Mouse (Mus musculus): Measurements from ENCODE around the gene Nbea.

The Nbea gene

DNA sequence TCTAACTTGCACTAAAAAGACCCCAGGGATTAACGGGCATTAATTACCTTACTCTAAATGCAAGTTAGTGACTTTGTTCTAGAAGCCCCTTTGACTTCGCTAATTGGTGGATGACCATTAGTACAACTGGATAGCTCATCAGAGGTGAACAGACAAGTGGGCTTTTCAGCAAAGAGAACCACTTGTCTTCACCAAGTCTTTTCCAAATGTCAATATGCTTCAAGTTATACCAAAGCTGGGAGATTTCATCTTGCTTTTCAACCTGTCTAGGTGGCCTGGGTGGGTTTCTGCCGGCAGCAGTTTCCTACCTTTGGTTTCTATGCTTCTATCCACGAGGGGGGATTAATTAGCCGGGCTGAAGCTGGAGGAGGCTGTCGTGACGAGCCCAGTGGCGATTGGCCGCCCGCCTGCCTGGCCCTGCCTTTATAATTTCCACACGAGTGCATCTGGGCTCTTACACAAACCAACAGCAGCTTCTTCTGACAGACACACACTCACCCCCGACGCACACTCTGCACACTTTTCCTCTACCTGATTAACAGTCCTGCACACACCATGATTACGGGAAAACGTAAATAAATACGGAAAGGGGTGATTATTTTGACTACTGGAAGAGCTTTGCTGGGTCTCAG is 401.3 kb downstream of the Nbea start, which contains the start of gene Mab21l1:
TSS of gene Mab21l1 (plus strand) at position 455 of the 632 bp plus-strand sequence.
- DNase-seq = peak in 1 of 2 experiments; percentile 11

DNA sequence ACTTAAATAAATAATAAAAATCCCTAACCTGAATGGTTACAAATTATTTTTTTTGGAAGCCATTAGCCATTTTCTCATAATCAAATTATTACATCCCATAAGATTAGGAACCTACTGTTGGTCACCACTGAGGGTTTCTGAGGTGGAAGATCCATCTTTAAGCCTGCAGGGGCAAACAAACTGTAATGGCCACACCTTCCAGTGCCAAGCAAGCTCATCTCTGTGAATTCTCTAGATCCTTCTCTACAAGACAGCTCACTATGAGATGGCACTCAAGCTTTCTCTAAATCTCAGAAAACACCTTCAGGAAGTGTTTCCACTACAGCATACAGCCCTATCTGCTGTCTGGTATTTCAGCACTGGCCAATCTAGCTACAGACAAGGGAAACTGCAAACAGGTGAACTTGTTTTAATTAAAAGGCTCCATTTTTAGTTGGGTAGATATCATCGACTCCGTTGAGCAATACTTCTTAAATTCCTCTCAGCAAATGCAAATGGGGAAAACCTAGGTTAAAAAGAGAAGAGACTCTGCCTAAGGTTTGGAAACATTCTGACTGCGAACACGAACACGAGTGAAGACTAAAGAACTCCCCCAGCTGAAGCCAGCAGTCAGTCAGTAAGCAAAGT is 402.0 kb downstream of the Nbea start:
- no peak for DNase-seq

DNA sequence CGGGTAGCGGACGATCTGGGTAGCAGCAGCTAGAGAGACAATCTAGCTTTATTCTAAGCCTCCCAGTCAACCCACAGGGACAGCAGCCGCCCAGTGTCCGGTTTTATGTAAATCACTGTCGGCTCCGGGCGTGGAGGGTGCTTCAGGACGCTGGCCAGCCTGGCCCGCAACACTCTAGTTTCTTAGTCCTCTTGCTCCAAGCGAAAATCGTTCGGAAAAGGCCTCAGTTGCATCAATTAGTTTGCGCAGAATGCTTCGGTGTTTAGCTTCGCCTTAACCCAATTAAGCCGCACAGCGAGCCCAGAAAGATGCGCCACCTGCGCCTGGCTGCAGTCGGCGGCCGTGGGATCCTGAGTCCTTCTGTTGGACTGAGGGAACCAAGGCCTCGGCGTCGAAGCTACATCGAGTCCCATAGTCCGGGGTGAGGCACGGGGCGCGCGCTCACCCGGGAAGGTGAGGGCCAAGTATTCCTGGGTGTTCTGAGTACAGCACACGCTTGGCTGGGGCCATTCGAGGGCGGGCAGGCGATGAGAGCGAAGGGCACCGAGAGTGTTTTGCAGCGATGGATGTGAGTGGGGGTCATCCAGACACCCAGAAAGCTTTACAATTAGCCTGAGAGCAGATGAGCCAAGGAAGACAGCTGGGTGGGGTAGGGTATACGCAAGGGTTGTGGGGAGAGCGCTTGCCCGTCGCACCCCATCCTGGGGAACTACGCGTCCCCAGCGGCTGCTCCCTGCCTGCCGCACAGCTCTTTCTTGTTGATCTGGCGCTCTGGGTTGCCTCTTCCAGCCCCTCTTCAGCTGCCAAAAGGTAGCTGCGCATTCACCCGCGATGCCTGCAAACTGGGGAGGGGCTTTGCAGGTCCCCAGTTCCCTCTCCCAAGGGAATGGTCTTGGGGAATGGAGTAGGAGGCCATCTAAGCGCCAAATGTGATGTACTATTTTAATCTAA is 403.1 kb downstream of the Nbea start:
- DNase-seq = no peak

DNA sequence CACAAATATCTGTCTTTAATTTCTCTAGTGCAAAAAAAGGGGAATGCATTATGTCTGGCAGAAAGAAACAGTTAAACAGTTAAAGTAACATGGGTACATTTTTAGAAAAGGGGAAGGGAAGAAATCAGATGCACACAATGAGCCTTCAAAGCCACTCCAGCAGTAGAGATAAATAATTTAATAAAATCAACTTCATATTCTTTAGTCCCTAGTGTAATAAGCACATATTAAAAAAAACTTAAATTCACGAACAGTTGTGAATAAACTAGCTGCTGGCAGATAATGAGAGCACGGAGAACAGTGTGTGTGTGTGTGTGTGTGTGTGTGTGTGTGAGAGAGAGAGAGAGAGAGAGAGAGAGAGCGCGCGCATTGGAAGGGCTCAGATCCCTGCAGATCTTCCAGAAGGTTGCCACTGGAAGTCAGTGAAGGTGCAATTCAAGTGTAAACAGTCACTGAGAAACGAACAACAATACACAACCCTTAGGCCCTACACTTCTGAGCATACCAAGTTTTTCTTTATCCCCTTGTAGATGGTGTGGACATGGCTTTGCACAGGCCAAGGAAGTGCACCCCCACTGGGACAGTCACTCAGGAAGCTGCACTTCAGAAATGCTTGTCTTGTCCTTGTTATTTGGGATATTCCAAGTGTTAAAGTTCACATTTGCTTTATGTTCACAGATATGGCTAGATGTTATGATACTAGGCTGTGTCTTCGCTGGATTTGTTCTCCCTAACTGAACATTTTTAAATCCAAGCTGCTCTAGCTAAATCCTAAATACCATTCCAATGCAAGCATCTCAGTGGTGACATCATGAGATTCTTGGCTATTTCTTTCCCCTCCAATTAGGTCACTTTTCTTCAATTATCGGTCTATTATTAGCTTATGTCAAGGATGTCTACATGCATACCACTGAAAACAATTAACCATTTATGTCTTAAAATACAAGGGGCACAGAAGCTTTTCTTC is 404.5 kb downstream of the Nbea start:
- DNase-seq = no peak

DNA sequence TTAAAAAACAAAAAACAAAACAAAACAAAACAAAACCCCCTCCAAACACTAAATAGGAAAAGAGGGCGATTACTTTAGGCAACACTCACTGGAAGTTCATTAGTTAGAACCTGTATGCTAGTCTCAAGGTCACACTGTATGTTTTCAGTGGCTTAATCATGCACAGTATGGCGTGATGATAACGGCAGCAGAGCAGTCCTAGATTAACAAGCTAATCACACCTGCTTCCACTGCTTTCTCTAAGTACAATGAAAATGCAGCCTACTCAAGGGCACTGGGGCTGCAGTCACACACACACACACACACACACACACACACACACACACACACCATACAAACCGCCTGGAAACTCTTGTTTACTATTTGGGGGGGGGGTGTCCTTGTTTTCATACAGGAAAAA is 406.0 kb downstream of the Nbea start:
- DNase-seq = no peak

DNA sequence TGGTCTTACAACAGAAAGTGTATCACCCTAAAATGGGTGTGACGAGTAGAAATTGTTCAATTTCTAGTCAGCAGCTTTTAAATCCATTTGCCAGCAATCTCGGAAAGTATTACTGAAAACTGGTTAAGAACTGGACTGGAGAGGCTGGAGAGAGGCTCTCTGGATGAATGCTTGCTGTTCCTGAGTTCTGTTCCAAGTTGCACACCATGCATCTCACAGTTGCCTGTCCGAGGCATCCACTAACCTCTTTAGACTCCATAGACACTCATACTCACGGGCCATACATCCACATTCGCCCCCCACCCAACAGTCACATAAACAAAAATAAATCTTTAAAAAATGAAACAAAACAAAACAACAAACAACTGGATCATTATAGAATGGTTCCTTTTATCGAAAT is 407.7 kb downstream of the Nbea start:
- DNase-seq = no peak

DNA sequence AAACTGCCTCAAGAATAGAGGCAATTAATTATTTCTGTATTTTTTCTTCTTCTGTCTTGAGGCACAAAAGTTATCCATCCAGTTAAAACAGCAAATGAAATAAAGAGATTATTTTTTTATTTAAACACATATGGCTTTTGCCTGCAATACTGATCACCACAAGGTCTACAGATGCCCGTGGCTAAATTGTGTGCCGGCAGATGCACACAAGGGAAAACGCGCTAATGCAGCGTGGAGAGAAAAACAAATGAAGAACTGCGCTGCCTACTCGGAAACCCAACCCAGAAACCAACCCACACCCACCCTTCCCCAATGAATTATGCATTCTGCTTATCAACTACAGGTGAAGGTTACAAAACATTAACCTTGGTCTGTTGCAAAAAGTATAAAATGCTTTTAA is 408.3 kb downstream of the Nbea start:
- DNase-seq = no peak

DNA sequence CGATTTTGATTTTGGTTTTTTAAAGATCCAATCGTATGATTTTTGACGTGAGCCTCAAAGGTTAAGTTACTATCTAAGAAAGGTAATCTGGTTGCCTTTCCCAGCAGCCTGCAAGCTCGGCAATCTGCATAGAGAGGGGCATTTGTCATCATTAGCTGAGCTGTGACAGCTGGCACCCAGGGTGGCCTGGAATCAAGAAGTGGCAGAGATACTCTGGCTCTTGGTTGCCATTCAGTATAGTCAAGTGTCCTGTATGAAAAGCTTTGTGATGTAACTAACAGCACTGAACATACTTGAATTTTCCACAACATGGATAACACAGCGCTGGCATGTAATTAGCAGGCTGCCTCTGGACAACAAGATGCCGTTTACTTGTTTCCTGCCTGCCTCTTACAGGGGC is 409.3 kb downstream of the Nbea start:
- DNase-seq = no peak

DNA sequence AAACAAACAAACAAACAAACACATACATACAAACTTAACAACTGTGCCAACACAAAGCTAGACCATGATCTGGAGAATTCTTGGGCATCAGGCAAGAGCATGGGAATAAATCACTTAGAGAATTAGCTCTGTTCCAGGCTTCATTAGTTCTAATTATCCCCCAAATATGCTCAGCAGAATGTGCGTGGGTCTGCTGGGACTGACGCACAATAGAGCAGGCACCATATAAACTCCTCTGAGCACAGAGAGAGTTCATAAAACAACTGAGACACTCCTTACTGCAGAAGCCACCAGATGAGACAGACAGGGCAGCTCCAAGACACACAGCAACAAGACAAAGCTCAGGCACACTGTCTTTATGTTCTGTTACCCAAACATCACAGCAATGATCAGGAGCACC is 414.2 kb downstream of the Nbea start:
- DNase-seq = no peak

DNA sequence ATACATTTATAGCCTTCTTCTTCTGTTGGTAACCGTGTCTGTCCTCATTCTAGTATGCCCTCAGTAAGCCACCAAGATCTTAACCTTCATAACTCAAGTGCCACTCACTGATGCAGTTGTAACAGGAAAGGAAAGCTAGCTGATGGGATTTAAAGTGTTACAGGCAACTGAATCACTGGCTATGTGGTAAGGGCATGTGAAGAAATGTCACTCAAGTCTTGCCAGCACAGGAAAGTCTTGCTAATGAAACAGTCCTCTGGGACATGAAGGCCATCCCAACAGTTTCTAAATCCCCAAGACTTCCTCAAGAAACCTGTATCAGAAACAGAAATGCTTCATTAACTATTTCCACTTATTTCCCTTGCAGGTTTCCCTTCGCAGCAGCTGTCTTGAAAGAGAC is 414.8 kb downstream of the Nbea start:
- no peak for DNase-seq

DNA sequence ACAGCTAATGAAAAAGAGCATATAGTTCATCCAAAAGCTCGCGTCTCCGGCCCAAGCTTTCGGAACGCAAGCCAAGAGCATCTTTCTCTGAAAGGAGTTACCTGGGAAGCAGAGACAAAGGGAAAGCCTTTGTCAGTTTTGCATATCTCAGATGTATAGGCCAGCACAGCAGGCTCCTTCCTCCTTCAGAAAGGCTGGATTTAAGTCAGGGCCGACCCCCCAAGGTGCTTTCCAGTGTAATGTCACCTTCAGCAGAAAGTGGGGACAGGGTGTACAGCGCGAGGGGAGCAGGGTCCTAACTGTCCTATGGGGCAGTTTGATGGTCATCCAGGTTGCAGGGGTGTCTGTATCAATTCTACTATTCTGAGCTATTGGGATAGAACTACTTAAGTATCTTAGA is 419.9 kb downstream of the Nbea start:
- DNase-seq = no peak

DNA sequence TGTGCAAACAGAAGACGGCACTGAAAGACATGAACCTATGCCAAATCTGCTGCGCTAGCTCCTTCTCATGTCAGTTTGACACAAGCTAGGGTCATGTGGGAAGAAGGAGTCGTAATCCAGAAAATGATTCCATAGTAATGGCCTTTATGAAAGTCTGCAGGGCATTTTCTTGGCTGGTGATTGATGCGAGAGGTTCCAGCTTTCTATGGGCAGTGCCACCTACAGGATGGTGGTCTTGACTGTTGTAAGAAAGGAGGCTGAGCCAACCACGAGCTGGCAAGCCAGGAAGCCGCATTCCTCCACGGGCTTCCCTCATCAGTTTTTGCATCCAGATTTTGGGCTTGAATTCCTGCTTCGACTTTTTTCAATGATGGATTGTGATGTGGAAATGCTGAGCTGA is 425.2 kb downstream of the Nbea start:
- DNase-seq = no peak

DNA sequence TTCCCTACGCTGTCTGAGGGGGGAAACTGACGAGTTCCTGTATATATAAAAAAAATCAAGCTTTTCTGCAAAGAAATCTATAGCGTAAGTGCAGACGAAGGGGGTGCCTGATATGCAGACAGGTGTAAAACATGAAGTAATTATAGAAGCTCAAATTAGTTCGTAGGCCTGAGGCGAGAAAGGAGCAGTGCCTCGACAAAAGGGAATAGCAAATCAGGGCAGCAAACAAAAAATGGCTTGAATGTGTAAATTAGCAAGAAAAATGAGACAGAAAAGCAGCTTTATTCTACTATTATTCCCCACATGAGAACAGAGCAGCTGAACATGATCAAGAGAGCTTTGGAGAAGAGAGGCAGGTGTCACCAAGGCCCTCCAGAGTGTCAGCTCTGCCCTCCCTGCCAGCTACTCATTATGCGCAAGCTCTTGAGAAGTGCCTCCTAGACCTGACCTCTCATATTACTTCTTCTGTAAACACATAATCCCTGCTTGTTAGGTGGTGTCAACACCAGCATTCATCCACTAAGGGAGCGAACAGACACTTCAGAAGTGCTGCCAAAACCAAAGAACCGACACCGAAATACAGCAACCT is 426.8 kb downstream of the Nbea start:
- no peak for DNase-seq

DNA sequence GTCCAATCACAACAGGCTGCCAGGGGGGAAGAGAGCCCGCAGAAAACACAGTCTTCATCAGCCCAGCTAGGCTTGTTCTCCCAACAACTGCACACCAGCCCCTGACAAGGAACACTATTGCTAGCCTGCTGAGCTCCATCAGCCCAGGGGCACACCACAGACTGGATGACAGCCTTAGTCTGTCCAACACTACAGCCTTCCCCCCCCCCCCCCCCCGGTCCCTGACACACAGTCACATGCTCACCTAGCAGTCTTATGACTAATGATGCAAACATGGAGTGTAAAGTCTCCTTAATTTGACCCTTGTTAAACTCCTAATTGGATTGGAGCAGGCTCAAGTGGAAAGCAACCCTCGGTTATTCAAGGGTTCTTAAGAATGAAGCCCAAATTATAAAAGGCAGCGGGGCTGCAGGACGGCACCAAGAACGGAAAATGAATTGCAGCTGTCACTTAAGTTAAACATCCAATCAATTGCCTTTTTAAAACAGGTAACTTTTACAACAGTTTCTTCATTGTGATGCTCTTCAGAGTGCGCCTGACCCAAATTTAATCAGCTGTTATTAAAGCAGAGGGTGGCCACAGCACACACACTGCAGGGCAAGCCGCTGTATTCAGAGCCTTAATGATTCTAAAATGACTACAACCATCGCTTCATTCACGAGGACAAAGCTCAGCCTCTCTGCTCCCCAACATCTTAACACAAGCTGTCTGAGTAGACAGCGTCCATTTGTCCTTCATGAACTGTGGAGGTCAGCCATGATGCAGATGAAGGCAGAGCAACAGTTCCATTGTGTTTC is 427.5 kb downstream of the Nbea start:
- DNase-seq = no peak

DNA sequence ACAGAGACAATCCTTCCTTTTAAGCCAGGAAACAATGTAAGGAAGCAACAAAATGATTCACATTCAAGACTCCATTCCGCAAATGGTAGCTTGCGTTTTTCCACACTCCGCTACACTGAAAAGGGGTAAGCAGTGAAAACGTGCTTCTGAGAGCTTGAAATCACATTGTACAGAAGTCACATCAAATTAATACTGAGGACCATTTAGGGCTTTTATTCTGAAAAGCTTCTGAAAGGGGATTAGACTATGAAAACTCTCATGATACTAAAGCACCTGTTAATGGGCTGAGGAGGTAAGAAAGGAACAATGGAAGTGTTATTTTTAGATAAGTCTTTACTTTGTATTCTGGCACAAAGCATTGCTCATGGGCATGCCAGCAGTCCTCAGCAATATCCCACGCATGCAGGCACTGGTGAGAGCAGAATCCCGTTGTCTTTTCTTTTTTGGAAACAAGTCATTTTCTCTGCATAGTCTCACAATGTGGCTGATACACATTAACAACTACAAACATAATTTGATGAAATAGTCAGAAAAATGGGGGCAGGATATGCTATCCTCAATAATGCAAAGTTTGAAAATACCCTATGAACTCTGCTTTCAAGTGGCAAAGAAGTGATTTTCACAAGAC is 428.4 kb downstream of the Nbea start:
- no peak for DNase-seq

DNA sequence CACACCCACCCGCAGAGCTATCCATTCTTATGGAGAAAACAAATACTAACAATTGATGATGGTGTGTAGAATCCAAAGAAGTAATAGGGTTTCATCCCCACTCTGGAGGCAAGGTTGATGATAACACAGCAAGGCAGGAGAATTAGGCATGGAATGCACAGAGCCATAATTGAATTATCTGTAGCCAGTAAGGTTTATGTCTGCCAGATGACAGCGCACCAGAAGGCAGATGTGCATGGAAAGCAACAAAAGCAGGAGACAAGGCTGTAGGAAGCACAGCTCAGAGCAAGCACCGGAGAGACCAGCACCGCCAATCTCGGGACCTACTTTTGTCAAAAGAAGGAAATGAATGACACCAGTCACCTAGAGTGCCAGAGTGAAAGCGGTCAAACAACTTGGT is 429.6 kb downstream of the Nbea start:
- no peak for DNase-seq

DNA sequence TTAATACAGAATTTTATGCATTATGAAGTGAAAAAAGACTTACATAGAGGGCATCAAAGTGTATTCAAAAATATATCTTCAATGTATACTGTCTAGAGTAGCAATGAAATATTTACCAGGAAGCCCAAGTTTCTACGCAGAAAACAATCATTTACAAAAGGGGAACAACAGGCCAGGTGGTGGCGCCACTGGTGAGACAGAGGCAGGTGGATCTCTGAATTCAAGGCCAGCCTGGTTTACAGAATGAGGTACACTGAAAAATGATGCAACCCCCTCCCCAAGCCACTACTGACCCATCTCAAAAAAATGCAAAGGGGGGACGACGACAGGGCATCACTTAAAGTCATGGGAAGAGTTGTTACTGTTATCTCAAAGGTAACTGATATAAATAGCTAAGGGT is 430.9 kb downstream of the Nbea start:
- no peak for DNase-seq

DNA sequence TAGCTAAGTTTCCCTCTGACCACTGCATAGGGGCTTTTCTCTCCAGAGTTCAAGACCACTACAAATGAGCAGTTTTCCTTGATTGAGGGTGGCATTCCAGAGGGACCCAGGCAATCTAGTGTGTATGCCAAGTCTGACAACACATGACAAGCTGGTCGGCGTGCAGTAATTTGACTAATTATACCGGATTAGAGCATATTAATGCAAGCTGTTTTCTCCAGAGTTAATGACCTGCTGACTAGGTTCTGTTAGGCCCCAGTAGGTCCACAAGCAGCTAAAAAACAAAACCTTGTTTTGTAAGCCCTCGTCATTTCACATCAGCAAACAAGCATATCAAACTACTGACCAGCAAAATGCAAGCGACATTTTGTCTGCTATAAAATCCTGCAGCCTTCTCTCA is 432.1 kb downstream of the Nbea start:
- no peak for DNase-seq

DNA sequence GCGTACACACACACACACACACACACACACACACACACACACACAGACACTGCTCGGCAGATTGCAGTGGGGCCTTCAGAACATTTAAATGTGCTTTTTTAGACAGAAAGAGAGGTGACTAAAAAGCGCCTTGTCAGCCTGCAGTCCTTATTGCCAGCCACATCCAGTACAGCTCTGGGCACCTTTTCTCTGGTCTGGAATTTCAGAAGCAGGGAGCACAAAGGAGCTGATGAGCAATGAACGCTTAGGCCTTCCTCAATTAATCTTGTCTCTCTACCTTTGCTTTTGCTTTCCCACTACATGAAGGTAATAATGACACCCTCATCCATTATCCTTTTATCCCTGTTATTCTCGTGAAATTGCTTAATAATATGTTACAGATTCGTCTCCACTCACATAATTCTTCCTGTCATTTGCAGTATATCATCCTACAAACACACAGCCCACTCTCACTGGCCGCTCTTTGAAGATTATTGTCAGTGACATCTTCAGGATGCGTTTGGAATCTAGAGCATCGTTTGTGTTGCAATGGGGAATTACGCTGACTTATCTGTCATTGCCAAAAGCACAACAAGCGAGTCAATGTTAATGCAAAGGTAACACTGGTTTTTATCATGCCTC is 432.9 kb downstream of the Nbea start:
- DNase-seq = no peak

DNA sequence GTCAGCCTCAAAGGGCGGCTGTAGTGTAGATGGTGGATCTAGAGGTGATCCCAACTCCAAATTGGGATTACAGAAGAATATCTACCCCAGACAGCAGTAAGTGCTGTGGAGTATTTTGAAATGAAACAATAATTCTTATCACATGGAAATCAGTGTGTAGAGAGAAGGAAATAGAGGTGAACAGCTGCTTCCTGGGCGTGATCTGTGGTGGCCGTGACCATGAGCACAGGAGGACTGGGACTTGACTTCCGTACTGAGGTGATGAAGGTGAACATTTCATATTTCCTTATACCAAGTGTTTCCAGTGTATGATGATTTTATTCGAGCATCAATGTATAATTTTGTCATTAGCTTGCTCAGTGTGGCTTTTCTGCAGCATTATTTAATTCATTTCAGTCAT is 439.6 kb downstream of the Nbea start:
- DNase-seq = no peak

Data from kidney, adult 8-10 months (tissue).